Mouse (Mus musculus): ENCODE measurements around the gene Vmn1r46. TPM values are rescaled to one million over a fixed set of nuclear protein-coding genes. Genes with fewer than 3 reads are reported as not detected.
"Not testable (repeated sequence)": the region's sequence is repeated elsewhere in the genome, so short reads cannot be mapped to it uniquely, and the experiment has no call there.

Vmn1r46 gene
- polyA plus RNA-seq (2012; rRNA removed), result not detected in 2 replicates

DNA sequence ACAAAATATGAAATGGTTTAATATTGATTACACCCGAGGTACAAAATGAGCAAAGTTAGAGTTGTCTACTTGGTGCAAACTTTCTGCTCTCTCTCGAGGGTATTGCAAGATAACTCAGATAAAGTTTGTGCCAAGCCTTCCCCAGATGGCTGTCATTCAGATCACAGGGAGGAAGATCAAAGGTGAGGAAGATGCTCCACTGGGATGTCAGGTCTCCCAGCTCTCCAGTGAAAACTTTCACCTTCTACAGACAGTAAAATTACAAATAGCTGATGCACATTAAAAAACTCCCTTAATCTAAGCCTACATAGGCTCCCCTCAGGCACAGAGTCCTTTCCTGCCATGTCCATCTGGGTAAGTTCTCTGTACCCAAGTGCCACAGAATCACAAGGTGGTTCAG is at the start of gene Vmn1r46:
Vmn1r46 (plus strand) TSS at position 301 of the 400 bp plus-strand sequence.
- TF ChIP-seq POLR2A (IDR thresholded peaks at IDR 0.05; ENCODE audit: borderline replicate concordance, extremely low read depth, insufficient read depth, insufficient read length, poor library complexity, severe bottlenecking), result no peak
- TF ChIP-seq CTCF (IDR thresholded peaks at IDR 0.05; ENCODE audit: borderline replicate concordance, extremely low read depth, insufficient read depth, insufficient read length), result no peak
- no peak for DNase-seq (ENCODE audit: low read depth)

DNA sequence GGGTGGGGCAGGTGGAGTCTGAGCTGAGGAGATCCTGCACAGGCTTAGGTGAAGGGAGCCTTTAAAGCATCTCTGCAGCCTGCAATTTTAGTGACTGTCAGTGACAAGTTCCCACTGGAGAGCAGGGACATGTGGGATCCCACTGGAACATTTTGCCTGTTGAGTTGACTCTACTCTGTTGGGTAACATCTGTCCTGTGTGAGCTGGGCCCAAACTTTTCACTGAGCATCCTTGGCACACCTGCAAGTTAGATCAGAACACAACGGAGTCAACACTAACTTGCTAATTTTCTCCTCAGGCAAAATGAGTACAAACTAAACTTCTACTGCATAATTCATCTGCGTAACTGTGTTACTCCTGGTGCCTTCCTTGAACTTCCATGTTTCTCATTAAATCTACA is 28.6 kb upstream of the Vmn1r46 start, which contains the start of gene Vmn1r45:
Vmn1r45 (minus strand) TSS at position 101 of the 400 bp plus-strand sequence.
- not testable (repeated sequence) for DNase-seq (ENCODE audit: low read depth)

DNA sequence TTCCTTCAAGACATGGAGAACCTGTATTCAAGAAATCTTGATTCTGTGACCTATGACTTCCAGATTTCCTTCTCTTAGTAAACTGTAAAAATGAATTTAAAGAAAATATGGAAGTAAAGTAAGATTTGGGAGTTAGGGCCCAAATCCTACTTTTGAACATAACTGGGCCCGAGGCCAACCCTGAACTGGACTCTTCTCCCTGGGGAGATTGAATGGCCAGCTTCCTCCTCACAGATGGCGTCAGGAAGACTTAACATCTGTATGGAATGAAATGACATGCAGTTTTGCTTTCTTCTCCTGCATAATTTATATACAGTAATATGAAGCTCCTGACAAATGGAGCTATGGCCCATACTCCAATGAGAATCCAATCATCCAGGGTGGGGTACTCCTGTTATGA is 28.2 kb upstream of the Vmn1r46 start:
- DNase-seq (ENCODE audit: low read depth), result no peak
- TF ChIP-seq POLR2A (IDR thresholded peaks at IDR 0.05; ENCODE audit: borderline replicate concordance, extremely low read depth, insufficient read depth, insufficient read length, poor library complexity, severe bottlenecking) (no peak), CTCF (IDR thresholded peaks at IDR 0.05; ENCODE audit: borderline replicate concordance, extremely low read depth, insufficient read depth, insufficient read length) (no peak)

DNA sequence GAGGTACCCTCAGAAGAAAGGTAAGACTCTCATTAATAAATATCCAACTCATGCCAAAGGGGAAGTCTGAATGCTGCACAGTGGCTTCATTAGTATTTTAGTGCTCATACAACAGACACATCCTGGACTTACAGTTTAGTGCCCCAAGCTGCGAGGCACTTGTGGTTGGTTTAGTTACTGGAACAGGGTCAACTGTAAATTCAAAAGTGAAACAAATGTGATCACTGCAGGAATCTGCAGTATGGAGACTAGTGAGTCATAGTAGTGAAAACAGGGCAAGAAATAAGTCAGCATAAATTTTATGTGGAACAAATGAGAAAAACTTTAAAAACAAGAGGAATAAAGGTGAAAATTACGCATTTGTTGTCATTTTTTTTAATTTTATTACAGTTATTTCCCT is 15.6 kb upstream of the Vmn1r46 start:
- no peak for TF ChIP-seq POLR2A (IDR thresholded peaks at IDR 0.05; ENCODE audit: borderline replicate concordance, extremely low read depth, insufficient read depth, insufficient read length, poor library complexity, severe bottlenecking)
- no peak for TF ChIP-seq CTCF (IDR thresholded peaks at IDR 0.05; ENCODE audit: borderline replicate concordance, extremely low read depth, insufficient read depth, insufficient read length)
- no peak for DNase-seq (ENCODE audit: low read depth)

DNA sequence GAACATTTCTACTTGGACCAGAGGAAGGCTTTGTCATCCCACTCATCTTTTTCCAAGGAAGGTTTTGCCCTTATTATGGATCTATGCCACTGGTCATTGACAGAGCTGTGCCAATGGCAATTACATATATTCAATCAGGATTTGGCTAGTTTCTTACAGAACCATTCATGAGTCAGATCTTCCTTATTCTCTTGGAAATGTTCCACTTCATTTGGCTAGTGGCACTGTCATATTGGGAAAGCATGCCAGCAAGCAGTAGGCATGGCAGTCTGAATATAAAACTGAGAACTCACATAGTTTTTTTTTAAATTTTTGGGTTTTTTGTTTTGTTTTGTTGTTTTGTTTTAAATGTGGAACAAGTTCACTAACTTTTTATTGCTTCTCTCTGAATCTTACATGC is 2.8 kb upstream of the Vmn1r46 start:
- TF ChIP-seq POLR2A (IDR thresholded peaks at IDR 0.05; ENCODE audit: borderline replicate concordance, extremely low read depth, insufficient read depth, insufficient read length, poor library complexity, severe bottlenecking) (no peak), CTCF (IDR thresholded peaks at IDR 0.05; ENCODE audit: borderline replicate concordance, extremely low read depth, insufficient read depth, insufficient read length) (no peak)
- no peak for DNase-seq (ENCODE audit: low read depth)

DNA sequence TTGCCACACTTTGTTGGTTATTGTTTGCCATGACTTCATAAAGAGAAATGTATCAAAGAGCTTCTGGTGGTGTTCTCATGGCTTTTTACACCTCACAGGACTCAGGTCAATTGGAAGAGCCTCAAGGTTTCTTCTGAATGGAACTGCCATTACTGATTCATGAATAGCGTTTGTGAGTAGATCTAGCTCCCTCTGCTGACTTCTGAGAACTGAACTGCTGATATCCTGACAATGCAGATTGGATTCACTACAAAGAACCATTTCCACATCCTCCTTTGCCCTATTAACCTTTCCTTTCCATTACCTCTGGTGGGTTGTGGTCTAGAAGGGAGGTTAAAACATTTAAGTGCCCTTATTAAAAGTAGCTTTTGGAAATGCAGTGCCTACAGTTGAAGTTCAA is 16.9 kb downstream of the Vmn1r46 start:
- TF ChIP-seq POLR2A (IDR thresholded peaks at IDR 0.05; ENCODE audit: borderline replicate concordance, extremely low read depth, insufficient read depth, insufficient read length, poor library complexity, severe bottlenecking) (no peak), CTCF (IDR thresholded peaks at IDR 0.05; ENCODE audit: borderline replicate concordance, extremely low read depth, insufficient read depth, insufficient read length) (no peak)
- no peak for DNase-seq (ENCODE audit: low read depth)

DNA sequence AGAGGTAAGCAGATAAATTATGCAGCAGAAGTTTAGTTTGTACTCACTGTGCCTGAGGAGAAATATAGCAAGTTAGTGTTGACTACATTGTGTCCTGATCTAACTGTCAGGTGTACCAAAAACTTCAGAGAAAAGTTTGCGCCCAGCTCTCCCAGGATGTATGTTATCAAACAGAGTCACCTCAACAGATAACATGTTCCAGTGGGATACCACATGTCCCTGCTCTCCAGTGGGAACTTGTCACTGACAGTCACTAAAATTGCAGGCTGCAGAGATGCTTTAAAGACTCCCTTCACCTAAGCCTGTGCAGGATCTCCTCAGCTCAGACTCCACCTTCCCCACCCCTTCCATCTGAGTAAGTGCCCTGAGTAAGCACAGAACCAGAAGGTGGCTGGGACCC is 46.7 kb downstream of the Vmn1r46 start, which contains the start of gene Vmn1r47:
Vmn1r47 (plus strand) TSS at position 301 of the 400 bp plus-strand sequence.
- DNase-seq (ENCODE audit: low read depth), result not testable (repeated sequence)

Other genes starting within 250 kb of the Vmn1r46 start
- not detected in 2 replicates for gene Vmn1r41, start 228.5 kb upstream of the Vmn1r46 start, polyA plus RNA-seq (2012; rRNA removed)
- gene Vmn1r42, start 92.9 kb upstream of the Vmn1r46 start, polyA plus RNA-seq (2012; rRNA removed), result not detected in 2 replicates
- not detected in 2 replicates for gene Vmn1r43, start 92.9 kb upstream of the Vmn1r46 start, polyA plus RNA-seq (2012; rRNA removed)
- not detected in 2 replicates for gene Vmn1r44, start 85.7 kb upstream of the Vmn1r46 start, polyA plus RNA-seq (2012; rRNA removed)
- not detected in 2 replicates for gene Vmn1r45, start 28.7 kb upstream of the Vmn1r46 start, polyA plus RNA-seq (2012; rRNA removed)
- not detected in 2 replicates for gene Vmn1r47, start 46.8 kb downstream of the Vmn1r46 start, polyA plus RNA-seq (2012; rRNA removed)
- gene Vmn1r48, start 67.5 kb downstream of the Vmn1r46 start, polyA plus RNA-seq (2012; rRNA removed), result not detected in 2 replicates
- not detected in 2 replicates for gene Vmn1r49, start 109.2 kb downstream of the Vmn1r46 start, polyA plus RNA-seq (2012; rRNA removed)
- gene Vmn1r50, start 132.1 kb downstream of the Vmn1r46 start, polyA plus RNA-seq (2012; rRNA removed), result not detected in 2 replicates
- not detected in 2 replicates for gene Vmn1r51, start 153.3 kb downstream of the Vmn1r46 start, polyA plus RNA-seq (2012; rRNA removed)
- not detected in 2 replicates for gene Vmn1r52, start 205.5 kb downstream of the Vmn1r46 start, polyA plus RNA-seq (2012; rRNA removed)
- gene V1ra8, start 233.5 kb downstream of the Vmn1r46 start, polyA plus RNA-seq (2012; rRNA removed), result not detected in 2 replicates

Data from brain, embryonic 14.5 days (tissue).